Mouse (Mus musculus) liver, embryonic 14.5 days (tissue): ENCODE data around the gene Tchh. TPM values are rescaled to one million over a fixed set of nuclear protein-coding genes. Genes with fewer than 3 reads are reported as not detected.
"Not testable (repeated sequence)": the region's sequence is repeated elsewhere in the genome, so short reads cannot be mapped to it uniquely, and the experiment has no call there.

Experiments used
- ATAC-seq: fragments of 200-750 bp; cut with Nextera tagmentation; 2 replicates; pipeline ENCODE4 v1.8.0; 2017; ENCODE audit warnings: moderate number of reproducible peaks, mild to moderate bottlenecking, moderate library complexity; ENCODE audit not compliant: insufficient read depth
- DNase-seq, 3 experiments: peaks; one replicate each; pipeline ENCODE4 v3.0.0-alpha.2; 2012 to 2013; ENCODE audit warnings: low read depth in 3 of 3, low spot score in 3 of 3
- H3K27ac ChIP-seq: fragments of 300-500 bp; sonication (generic); 2 replicates; pipeline ENCODE4 v1.5.1; 2014; ENCODE audit warnings: moderate library complexity, mild to moderate bottlenecking, control low read depth, inconsistent platforms
- H3K27me3 ChIP-seq: fragments of 300-500 bp; sonication (generic); 2 replicates; pipeline ENCODE4 v1.6.1; 2014; ENCODE audit warnings: mild to moderate bottlenecking, low read length, moderate library complexity; ENCODE audit not compliant: control insufficient read depth, insufficient read depth
- H3K36me3 ChIP-seq: fragments of 300-500 bp; sonication (generic); replicated peaks from 2 replicates; pipeline ENCODE4 v1.6.1; 2014; ENCODE audit warnings: low read depth; ENCODE audit not compliant: control insufficient read depth, insufficient read depth
- H3K4me1 ChIP-seq, 2 experiments: fragments of 200-500 bp in 1 of 2; fragments of 300-500 bp in 1 of 2; sonication (generic) in 1 of 2; replicated peaks; 2 replicates each; pipeline ENCODE4 v1.6.1; 2012 to 2014; ENCODE audit warnings: antibody characterized with exemption in 1 of 2, inconsistent platforms in 1 of 2, low read length in 1 of 2; ENCODE audit not compliant: control insufficient read depth in 2 of 2, insufficient read depth in 2 of 2
- H3K4me2 ChIP-seq: fragments of 300-500 bp; sonication (generic); 2 replicates; pipeline ENCODE4 v1.6.1; 2014; ENCODE audit warnings: low read depth, mild to moderate bottlenecking, control low read depth, moderate library complexity
- H3K4me3 ChIP-seq, 2 experiments: fragments of 200-500 bp in 1 of 2; fragments of 300-500 bp in 1 of 2; sonication (generic) in 1 of 2; 2 replicates each; pipeline ENCODE4 v1.5.1; 2012 to 2014; ENCODE audit warnings: low read depth in 2 of 2, low read length in 2 of 2, mild to moderate bottlenecking in 2 of 2, control low read depth in 1 of 2, inconsistent platforms in 1 of 2, moderate library complexity in 1 of 2; ENCODE audit not compliant: insufficient read depth in 1 of 2
- H3K9ac ChIP-seq: fragments of 300-500 bp; sonication (generic); replicated peaks from 2 replicates; pipeline ENCODE4 v1.6.1; 2014; ENCODE audit warnings: mild to moderate bottlenecking, control low read depth, moderate library complexity
- H3K9me3 ChIP-seq: fragments of 300-500 bp; sonication (generic); 2 replicates; pipeline ENCODE4 v1.6.1; 2016; ENCODE audit warnings: low read length, mixed read lengths; ENCODE audit not compliant: control insufficient read depth
- CTCF ChIP-seq: IDR thresholded peaks from 2 replicates; pipeline ENCODE4 v1.5.1; 2016; ENCODE audit warnings: antibody characterized with exemption, low read depth, control low read depth
- EP300 ChIP-seq: IDR thresholded peaks from 2 replicates; pipeline ENCODE4 v1.6.1; 2016; ENCODE audit warnings: antibody characterized with exemption, low read depth
- WGBS: fragments of 180-500 bp; shearing (Covaris S2); extraction: QIAGEN DNeasy Blood & Tissue Kit; methylation state at CpG from one replicate; pipeline ENCODE4 v1.1.7; 2014; ENCODE audit not compliant: insufficient replicate concordance; 5-methylcytosine and 5-hydroxymethylcytosine counted together
- polyA plus RNA-seq, 2 experiments: library from polyadenylated mRNA; depleted of rRNA in 1 of 2; stranded (reverse) in 1 of 2; unstranded in 1 of 2; fragments of >200 nt; fragmentation: Nextera tagmentation in 1 of 2; extraction: Ambion mirVana in 1 of 2; gene quantifications; 2 replicates each; pipeline versions ENCODE4 v1.2.1 to v1.2.3; 2012 to 2014

The Tchh gene
- polyA plus RNA-seq, 2 experiments, result 0.04 to 0.11 TPM

DNA sequence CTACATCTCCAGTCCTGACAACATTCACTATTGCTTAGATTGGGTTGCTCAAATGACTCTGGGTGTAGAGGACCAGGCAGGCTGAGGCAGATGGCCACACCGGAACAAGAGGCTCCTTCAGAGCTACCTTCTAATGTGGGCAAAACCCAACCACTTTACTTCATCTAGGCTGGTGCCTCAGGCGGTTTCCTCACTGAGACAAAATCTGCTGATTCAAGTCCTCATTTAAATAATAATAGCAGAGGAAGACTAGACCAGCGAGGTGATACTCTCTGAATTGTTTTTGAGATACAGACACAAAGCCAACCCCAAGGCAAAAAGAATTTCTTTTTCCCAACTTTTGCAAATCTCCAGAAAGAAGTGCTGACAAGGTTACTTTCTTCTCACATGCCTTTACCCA, 10.5 kb upstream of the Tchh start:
- H3K27ac ChIP-seq, result no peak overlapping the region
- H3K4me1 ChIP-seq, result no peaks in the 10 kb centered on the region
- H3K9ac ChIP-seq, result no peak overlapping the region
- no peaks in the 10 kb centered on the region for H3K36me3 ChIP-seq
- 51% methylated on average over 3 of the region's 3 CpGs for WGBS
- H3K9me3 ChIP-seq, result no peaks in the 10 kb centered on the region
- DNase-seq (no peak), ATAC-seq (no peak)
- H3K27me3 ChIP-seq, result no peaks in the 10 kb centered on the region
- H3K4me2 ChIP-seq, result no peak overlapping the region
- TF ChIP-seq EP300 (no peak), CTCF (no peak)
- H3K4me3 ChIP-seq, result no peak overlapping the region

DNA sequence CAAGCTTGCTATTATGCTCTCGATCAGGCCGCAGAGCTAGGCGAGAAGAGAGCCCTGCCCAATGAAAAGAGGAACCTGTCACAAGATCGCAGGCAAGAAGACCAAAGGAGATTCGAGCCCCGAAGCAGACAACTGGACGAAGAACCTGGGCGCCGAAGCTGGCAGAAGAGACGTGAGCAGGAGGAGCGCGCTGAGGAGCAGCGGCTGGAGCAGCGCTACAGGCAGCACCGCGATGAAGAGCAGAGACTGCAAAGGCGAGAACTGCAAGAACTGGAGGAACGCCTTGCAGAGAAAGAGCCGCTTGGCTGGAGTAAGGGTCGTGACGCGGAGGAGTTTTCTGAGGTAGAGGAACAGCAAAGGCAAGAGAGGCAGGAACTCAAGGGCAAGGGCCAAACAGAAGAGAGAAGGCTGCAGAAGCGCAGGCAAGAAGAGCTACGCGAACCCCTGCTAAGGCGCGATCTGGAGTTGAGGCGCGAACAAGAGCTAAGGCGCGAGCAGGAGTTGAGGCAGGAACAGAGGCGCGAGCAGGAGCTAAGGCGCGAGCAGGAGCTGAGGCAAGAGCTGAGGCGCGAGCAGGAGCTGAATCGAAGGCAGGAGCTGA, 1.5 kb downstream of the Tchh start:
- no peaks in the 10 kb centered on the region for H3K4me1 ChIP-seq
- ATAC-seq (no peak), DNase-seq (no peak)
- WGBS, result under 1% methylated on average over 38 of the region's 38 CpGs
- no peak overlapping the region for H3K27ac ChIP-seq
- peak overlapping the region; percentile 18 to 34; a peak in 2 of 4 replicates for H3K4me3 ChIP-seq
- H3K27me3 ChIP-seq, result peaks cover 59% of the 10 kb centered on the region
- H3K9me3 ChIP-seq, result no peaks in the 10 kb centered on the region
- peak overlapping the region; percentile 44 for H3K4me2 ChIP-seq
- no peak overlapping the region for H3K9ac ChIP-seq
- no peak for TF ChIP-seq CTCF
- TF ChIP-seq EP300, result no peak
- H3K36me3 ChIP-seq, result no peaks in the 10 kb centered on the region

- H3K27ac ChIP-seq, result no peak overlapping the region
- peak overlapping the region; percentile 34 to 47 for H3K4me3 ChIP-seq
- no peaks in the 10 kb centered on the region for H3K4me1 ChIP-seq
- DNase-seq (no peak), ATAC-seq (0 out of 2 replicates have a peak, but pooled peaks have one; percentile 31)
- H3K36me3 ChIP-seq, result no peaks in the 10 kb centered on the region
- no peak overlapping the region for H3K9ac ChIP-seq
- TF ChIP-seq CTCF (no peak), EP300 (no peak)
- peaks cover 59% of the 10 kb centered on the region for H3K27me3 ChIP-seq
- H3K4me2 ChIP-seq, result peak overlapping the region; percentile 44
- no peaks in the 10 kb centered on the region for H3K9me3 ChIP-seq
- WGBS, result under 1% methylated on average over 56 of the region's 56 CpGs
These were observed 2.4 kb downstream of the Tchh start for GRCm38 (mm10) chr3:93444343-93445164.

DNA sequence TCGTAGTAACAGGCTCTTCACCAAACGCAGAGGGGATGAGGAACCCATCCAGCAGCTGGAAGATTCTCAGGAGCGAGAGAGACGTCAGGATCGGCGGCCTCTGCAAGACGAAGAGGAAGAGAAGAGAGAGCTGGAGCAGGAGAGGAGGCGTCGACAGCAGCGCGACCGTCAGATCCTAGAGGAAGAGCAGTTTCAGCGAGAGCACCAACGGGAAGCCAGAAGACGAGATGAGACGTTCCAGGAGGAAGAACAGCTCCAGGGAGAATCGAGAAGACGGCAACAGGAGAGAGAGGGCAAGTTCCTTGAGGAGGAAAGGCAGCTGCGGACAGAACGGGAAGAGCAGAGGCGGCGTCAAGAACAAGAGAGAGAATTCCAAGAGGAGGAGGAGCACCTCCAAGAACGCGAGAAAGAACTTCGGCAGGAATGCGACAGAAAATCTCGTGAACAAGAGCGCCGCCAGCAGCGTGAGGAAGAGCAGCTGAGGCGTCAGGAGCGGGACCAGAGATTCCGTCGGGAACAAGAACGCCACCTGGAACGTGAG, 3.1 kb downstream of the Tchh start:
- Histone ChIP-seq H3K36me3 (no peaks in the 10 kb centered on the region), H3K9ac (no peak overlapping the region), H3K27ac (no peak overlapping the region), H3K4me3 (peak overlapping the region; percentile 34 to 47), H3K4me1 (no peaks in the 10 kb centered on the region), H3K27me3 (peaks cover 59% of the 10 kb centered on the region), H3K4me2 (peak overlapping the region; percentile 44), H3K9me3 (no peaks in the 10 kb centered on the region)
- WGBS, result under 1% methylated on average over 36 of the region's 36 CpGs
- TF ChIP-seq CTCF (no peak), EP300 (no peak)
- DNase-seq (no peak), ATAC-seq (no peak)

DNA sequence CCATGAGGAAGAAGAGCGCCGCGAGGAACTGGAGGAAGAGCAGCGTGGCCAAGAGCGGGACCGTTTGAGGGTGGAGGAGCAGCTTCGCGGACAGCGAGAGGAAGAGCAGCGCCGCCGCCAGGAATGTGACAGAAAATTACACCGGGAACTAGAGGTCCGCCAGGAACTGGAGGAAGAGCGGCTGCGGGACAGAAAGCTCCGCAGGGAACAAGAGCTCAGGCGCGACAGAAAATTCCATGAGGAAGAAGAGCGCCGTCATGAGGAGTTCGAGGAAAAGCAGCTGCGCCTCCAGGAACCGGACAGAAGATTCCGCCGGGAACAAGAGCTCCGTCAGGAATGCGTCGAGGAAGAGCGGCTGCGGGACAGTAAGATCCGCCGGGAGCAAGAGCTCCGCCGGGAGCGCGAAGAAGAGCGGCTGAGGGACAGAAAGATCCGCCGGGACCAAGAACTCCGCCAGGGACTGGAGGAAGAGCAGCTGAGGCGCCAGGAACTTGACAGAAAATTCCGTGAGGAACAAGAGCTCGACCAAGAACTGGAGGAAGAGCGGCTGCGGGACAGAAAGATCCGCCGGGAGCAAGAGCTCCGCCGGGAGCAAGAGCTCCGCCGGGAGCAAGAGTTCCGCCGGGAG, 4.1 kb downstream of the Tchh start:
- Histone ChIP-seq H3K27me3 (peaks cover 59% of the 10 kb centered on the region), H3K4me3 (peak overlapping the region; percentile 11 to 37), H3K4me2 (peak overlapping the region; percentile 40), H3K9me3 (no peaks in the 10 kb centered on the region), H3K27ac (no peak overlapping the region), H3K36me3 (no peaks in the 10 kb centered on the region), H3K9ac (no peak overlapping the region), H3K4me1 (no peaks in the 10 kb centered on the region)
- no peak for ATAC-seq
- WGBS, result 1% methylated on average over 54 of the region's 54 CpGs
- no peak for TF ChIP-seq CTCF
- no peak for TF ChIP-seq EP300
- no peak for DNase-seq

DNA sequence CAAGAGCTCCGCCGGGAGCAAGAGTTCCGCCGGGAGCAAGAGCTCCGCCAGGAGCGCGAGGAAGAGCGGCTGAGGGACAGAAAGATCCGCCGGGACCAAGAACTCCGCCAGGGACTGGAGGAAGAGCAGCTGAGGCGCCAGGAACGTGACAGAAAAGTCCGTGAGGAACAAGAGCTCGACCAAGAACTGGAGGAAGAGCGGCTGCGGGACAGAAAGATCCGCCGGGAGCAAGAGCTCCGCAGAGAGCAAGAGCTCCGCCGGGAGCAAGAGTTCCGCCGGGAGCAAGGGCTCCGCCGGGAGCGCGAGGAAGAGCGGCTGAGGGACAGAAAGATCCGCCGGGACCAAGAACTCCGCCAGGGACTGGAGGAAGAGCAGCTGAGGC, 4.6 kb downstream of the Tchh start:
- H3K27me3 ChIP-seq, result peaks cover 59% of the 10 kb centered on the region
- WGBS, result 2% methylated on average over 32 of the region's 32 CpGs
- ATAC-seq, result not testable (repeated sequence)

More for the DNA sequence above, 4.6 kb downstream of the Tchh start:
- peak overlapping the region; percentile 40 for H3K4me2 ChIP-seq
- H3K27ac ChIP-seq, H3K9me3 ChIP-seq, H3K4me1 ChIP-seq, H3K9ac ChIP-seq, H3K36me3 ChIP-seq, DNase-seq: not testable (repeated sequence)
- H3K4me3 ChIP-seq, result peak overlapping the region; percentile 25 to 29
